Mouse (Mus musculus) cerebellum, adult 9-10 months (tissue): ENCODE measurements around the gene Glp2r.

Experiments used
- DNase-seq: peaks from one replicate; pipeline ENCODE4 v3.0.0; 2022

The Glp2r gene

DNA sequence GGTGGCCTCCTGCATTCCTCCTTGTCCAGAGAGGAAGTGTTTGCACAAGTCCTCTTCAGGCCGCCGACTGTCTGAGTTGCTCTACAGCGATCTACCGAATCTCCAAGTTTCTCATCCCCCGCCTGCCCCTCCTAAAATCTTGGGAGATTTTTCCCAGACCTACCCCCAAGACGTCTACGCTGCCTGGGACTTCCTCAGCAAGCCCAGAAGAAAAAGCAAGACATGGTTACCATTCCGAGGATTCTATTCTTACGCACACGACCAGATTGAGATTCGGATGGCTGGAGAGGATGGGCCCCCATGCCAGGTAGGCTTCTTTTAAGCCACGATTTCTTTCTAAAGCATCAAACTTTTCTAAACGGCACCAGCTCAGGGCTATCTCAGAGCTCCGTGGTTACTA, at the start of gene Glp2r:
TSS of gene Glp2r (minus strand) at position 101 of the 400 bp plus-strand sequence.
- no peak for DNase-seq

DNA sequence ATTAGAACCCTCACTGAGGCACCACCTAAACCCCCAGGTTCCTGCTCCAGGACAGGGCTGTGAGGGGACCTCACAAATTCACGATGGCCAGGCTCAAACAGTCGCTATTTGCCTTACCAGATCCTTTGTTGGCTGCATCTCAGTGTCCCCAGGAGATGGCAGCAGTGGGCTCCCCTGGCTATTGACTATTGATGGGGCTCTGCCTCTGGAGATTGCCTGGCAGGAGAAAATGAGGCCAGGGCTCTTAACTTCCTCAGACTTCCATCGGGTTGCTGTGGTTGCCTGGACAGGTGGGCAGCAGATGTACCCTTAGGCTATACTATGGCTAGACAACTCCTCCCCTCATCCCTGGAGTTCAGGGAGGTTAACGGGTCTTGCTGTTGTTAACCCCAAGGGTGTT, 49.3 kb upstream of the Glp2r start:
- DNase-seq = no peak

- peak; percentile 7 for DNase-seq
Measured at GRCm38 (mm10) chr11:67819604-67820003, 48.7 kb upstream of the Glp2r start.

DNA sequence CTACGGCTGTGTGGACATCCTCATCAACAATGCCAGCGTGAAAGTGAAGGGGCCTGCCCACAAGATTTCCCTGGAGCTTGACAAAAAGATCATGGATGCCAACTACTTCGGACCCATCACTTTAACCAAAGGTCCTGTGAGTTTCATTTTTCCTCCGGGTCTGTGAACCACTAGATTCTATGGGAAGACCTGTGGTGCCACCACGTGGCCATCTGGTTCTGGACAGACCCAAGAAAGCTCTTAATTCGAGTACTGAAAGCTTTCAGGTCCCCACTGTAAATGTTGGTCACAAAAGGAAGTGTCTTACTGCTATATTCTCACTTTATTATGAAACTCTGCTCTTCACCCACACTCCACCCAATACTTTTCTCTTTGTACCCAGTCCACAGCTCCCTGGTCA, 40.6 kb upstream of the Glp2r start:
- no peak for DNase-seq

- DNase-seq = no peak
Measured at GRCm38 (mm10) chr11:67808051-67808450, 37.1 kb upstream of the Glp2r start.

GRCm38 (mm10) chr11:67806832-67807597, 36.1 kb upstream of the Glp2r start:
- DNase-seq = no peak

DNA sequence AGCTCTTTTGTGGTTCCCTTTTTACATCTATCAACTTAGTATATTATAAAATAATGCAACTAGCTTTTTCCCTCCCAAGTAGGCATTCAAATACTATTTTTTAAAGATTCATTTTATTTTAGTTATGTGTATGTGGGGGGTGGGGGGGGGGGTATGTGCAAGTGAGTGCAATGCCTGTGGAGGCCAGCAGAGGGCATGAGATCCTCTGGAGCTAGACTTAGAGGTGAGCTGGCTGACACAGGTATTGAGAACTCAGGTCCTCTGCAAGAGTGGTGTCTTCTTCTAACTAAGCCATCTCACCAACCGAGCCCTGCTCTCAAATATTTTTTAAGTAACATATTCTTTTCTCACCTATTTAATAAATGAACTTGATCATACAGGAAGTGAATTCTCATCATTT, 34.6 kb upstream of the Glp2r start:
- no peak for DNase-seq

GRCm38 (mm10) chr11:67801169-67801568, 30.2 kb upstream of the Glp2r start:
- no peak for DNase-seq

GRCm38 (mm10) chr11:67800130-67800723, 29.3 kb upstream of the Glp2r start:
- DNase-seq = no peak

DNA sequence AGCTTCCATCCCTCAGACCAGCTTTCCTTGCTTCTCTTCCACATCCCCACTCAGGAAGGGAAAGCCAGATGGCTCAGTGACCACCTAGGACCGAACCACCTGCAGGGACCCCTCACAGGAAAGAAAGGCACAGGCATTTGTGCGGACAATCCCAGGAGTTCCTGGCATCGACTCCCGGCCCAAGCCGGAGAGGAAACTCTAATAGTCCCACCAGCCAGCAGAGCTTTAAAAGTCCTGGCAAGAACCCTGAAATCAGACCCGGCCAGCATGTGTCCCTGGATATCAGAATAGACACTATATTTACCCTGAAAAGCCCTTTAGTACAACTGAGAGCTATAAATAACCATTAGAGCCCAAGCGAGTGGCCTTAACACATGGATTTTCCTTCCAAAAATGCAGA, 27.0 kb upstream of the Glp2r start, which contains the start of gene Dhrs7c:
TSS of gene Dhrs7c (plus strand) at position 257 of the 400 bp plus-strand sequence.
- DNase-seq = no peak

- no peak for DNase-seq
Measured at GRCm38 (mm10) chr11:67790182-67790581, 19.2 kb upstream of the Glp2r start.

DNA sequence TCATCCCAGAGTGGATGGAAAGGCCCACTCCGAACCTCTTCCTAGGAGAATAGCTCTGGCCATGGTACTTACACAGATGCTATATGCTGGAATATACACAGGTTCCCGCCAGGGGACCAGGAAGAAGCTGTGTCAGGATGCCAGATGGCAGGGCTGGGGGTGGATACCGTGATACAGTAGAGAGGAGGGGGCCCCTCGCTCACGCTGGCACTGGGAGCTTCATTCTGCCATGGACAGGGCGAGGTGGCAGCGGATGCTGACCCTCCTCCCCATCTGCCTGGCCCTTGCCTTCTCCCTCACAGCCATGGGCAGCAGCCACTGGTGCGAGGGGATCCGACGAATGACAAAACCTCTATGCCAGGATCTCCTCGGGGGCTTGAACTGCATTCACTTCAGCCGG, 3.4 kb upstream of the Glp2r start, which contains the start of gene Gsg1l2:
TSS of gene Gsg1l2 (plus strand) at position 230 of the 400 bp plus-strand sequence.
- DNase-seq = no peak

GRCm38 (mm10) chr11:67772577-67772976, 1.6 kb upstream of the Glp2r start:
- peak; percentile 61 for DNase-seq

GRCm38 (mm10) chr11:67771691-67772090, 738 bp upstream of the Glp2r start:
- DNase-seq = no peak

DNA sequence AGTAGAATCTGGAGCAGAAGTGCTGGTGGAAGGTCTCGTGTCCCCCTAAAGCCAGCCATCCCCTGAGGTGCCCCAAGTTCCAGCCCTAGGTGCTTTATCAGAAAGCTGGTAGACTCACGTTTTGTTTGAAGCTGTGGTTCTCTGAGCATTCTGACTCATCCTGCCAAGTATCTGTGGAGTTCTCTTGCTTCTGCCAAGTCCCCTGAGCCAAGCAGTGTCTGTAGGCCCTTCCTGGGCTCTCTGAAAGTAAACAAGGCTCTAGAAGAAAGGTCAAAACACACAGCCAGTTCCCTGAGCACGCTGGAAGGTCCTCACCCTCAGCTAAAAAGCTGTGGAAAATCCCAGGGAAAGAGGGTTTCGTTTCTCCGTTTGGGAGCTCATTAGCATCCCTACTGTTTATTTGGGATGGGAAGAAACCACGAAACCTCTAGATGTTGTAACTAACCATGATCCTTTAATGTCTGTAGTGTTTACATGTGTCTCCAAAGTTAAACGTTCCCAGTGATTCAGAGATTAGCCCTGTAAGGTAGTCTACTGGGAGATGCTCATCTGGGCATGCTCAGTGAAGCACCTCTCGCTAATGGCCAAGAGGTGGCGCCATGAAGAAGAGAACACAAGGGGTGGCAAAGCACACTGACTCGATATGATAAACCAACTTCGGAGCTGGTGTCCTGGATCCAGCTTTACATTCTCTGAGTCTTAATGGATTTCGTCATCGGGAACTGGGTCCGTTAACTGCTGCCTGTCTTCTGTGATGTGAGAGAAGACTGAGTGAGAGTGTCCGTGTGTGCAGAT, 13.4 kb downstream of the Glp2r start:
- no peak for DNase-seq

DNA sequence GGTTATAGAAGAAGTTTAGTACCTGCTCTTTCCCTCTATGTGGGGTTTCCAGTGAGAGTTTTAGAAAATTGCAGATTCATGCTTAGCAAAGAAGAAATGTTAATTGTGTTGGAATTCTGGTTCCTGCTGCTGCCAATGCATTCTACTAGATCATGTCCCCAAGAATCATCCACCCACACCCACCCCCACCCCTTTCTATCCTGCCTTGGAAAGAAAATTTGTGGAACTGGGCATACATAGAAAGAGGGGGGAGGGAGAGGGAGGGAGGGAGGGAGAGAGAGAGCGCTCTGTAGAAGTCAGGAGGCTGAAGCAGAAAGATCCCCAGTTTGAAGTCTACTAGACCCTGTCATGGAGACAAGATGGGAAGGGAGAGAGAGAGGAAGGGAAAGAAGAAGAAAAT, 14.7 kb downstream of the Glp2r start:
- no peak for DNase-seq

DNA sequence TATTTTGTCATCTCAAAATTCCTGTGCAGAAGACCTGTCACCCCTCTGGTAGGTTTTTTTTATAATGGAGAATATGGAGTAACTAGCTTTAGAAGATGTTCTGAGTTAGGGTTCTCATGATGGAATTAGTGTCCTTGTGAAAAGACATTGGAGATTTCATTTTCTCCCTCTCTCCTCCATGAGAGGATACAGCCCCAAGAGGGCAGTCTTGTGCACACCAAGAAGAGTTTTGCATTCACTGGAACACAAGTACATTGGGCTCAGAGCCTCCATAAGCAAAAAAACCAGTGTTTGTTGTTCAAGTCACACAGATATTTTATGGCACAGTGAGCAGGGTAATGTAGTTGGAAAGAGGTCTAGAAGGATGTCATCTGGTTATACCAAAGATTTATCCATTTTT, 29.4 kb downstream of the Glp2r start:
- no peak for DNase-seq

DNA sequence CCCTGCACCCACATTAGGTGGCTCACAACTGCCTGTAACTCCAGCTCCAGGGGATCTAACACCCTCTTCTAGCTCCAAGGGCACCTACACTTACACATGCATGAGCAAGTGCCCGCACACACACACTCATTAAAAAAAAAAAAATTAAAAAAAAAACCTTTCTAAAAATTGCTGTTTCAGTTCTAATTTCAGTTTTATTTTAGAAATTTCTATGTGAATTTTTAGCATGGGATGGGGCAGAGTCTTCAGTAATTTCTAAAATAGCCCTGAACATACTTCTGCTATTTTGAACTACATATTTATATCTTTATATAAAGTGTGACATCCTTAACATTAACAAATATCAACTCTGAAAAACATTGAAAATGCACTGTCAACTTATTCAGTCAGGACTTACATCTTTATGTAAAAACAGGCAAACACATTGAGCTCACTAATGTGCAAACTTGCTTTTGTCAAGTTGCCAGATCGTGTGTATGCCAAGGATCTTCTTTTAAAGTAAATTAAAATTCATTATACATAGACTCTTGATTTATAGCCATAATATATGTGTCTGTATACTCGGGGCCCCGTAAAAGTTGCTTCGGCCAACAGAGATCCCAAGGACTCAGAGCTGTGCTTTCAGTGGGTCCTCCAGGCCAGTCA, 32.0 kb downstream of the Glp2r start:
- no peak for DNase-seq

DNA sequence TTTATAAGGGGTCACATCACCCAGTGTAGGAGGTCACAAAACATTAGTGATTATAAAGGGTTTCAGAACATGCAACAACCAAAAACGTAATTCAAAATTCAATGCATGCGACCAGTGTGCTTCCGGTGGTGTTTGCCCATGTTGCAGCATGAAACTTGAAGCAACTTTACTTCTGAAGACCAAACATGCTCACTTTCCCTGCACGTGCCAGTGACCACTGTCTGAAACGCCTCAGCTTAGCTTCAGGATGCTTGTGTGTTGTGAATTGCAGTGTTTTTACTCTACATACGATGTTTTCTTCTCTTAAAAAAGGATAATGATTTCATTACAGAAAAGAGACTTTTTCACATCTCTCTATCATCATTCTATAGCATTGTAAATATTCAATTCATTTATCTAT, 32.6 kb downstream of the Glp2r start:
- DNase-seq = no peak

GRCm38 (mm10) chr11:67734597-67734996, 36.4 kb downstream of the Glp2r start:
- DNase-seq = no peak

DNA sequence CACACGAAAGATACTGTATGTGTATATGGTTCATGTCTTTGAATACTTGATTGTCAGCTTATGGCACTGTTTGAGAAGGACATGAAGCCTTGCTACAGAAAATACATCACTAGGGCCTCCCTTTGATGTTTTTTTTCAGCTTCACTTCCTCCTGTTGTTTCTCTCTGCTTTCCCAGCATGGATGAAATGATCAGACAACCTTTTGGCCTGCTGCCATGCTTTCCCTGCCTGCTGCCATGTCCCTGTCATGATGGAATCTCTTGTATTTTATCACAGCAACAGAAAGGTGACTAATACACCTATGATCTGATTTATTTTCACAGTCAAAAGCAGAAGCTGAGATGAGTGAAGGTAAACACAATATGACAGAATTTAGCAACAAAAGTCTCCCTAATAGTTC, 37.2 kb downstream of the Glp2r start:
- no peak for DNase-seq

- DNase-seq = no peak
Measured at GRCm38 (mm10) chr11:67731056-67731455, 39.9 kb downstream of the Glp2r start.

GRCm38 (mm10) chr11:67728726-67729125, 42.2 kb downstream of the Glp2r start:
- DNase-seq = no peak
